Mouse (Mus musculus) E14TG2a.4 (cell line): Measurements from ENCODE around the gene Otop3.

Experiments used
- CTCF ChIP-seq: conservative IDR thresholded peaks from 2 replicates; pipeline ENCODE4 v1.5.1; 2014; ENCODE audit warnings: low read length
- NANOG ChIP-seq: IDR thresholded peaks from 2 replicates; pipeline ENCODE4 v1.6.1; 2014; ENCODE audit warnings: borderline replicate concordance, low read length, mixed read lengths

- TF ChIP-seq CTCF (no peak), NANOG (no peak)
Observed at GRCm38 (mm10) chr11:115359726-115360125, 25.2 kb downstream of the Otop3 start.
